Mouse (Mus musculus): ENCODE results near the gene Gpr157. TPM values are rescaled to one million over a fixed set of nuclear protein-coding genes. Genes with fewer than 3 reads are reported as not detected.

Gpr157 gene
- polyA plus RNA-seq, 1 experiment from 2014 or later, result 0.16 TPM

GRCm38 (mm10) chr4:150061432-150062225, 25.5 kb upstream of the Gpr157 start:
- Histone ChIP-seq H3K36me3 (ENCODE audit: control insufficient read depth, insufficient read depth, low read length) (no peaks in the 10 kb centered on the region), H3K4me2 (ENCODE audit: low read depth, low read length) (no peak overlapping the region), H3K9ac (replicated peaks; ENCODE audit: low read depth, low read length) (no peak overlapping the region), H3K27ac (ENCODE audit: low read depth, low read length) (no peak overlapping the region), H3K27me3 (ENCODE audit: control insufficient read depth, insufficient read depth, low read length) (no peaks in the 10 kb centered on the region), H3K4me3 (ENCODE audit: low read depth, low read length) (no peak overlapping the region), H3K9me3 (ENCODE audit: control insufficient read depth, low read length) (no peaks in the 10 kb centered on the region), H3K4me1 (ENCODE audit: control insufficient read depth, insufficient read depth, low read length) (no peaks in the 10 kb centered on the region)
- 85% methylated on average over 15 of the region's 16 CpGs for WGBS
- ATAC-seq (ENCODE audit: low read depth), result no peak

DNA sequence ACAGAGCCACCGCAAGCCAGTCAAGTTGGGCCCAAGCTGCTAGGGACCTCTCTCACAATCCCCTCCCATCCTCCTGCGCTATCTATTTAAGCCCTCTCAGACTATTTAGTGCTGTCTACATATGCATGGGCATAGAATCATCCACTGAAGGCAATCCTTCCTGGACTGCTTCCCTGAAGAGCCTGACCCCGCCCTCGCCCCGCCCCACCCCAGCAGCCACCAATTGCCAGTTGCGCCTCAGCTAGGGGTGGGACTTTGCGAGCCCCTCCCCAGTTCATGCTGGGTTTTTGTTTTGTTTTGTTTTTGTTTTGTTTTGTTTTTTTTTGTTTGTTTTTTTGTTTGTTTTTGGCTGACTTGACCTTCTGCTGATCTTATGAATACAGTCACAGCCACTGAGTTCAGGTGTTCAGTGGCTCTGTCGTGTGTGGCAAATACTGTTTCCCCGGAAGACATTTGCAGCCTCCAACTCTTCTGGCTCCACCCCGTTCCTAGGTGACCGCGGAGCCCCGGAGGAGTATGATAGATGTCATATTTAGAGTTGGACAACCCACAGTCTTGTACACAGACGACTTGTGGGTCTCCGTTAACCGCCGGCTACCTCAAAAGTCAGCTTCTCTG, 20.4 kb upstream of the Gpr157 start:
- Histone ChIP-seq H3K4me3 (ENCODE audit: low read depth, low read length) (no peak overlapping the region), H3K27ac (ENCODE audit: low read depth, low read length) (no peak overlapping the region), H3K4me2 (ENCODE audit: low read depth, low read length) (no peak overlapping the region), H3K27me3 (ENCODE audit: control insufficient read depth, insufficient read depth, low read length) (no peaks in the 10 kb centered on the region), H3K4me1 (ENCODE audit: control insufficient read depth, insufficient read depth, low read length) (no peaks in the 10 kb centered on the region), H3K9me3 (ENCODE audit: control insufficient read depth, low read length) (no peaks in the 10 kb centered on the region), H3K9ac (replicated peaks; ENCODE audit: low read depth, low read length) (no peak overlapping the region), H3K36me3 (ENCODE audit: control insufficient read depth, insufficient read depth, low read length) (no peaks in the 10 kb centered on the region)
- WGBS, result 82% methylated on average over 17 of the region's 17 CpGs
- ATAC-seq (ENCODE audit: low read depth), result no peak

- 46% methylated on average over 12 of the region's 12 CpGs for WGBS
- Histone ChIP-seq H3K4me2 (ENCODE audit: low read depth, low read length) (no peak overlapping the region), H3K27ac (ENCODE audit: low read depth, low read length) (no peak overlapping the region), H3K4me3 (ENCODE audit: low read depth, low read length) (no peak overlapping the region), H3K9me3 (ENCODE audit: control insufficient read depth, low read length) (no peaks in the 10 kb centered on the region), H3K9ac (replicated peaks; ENCODE audit: low read depth, low read length) (no peak overlapping the region), H3K27me3 (ENCODE audit: control insufficient read depth, insufficient read depth, low read length) (no peaks in the 10 kb centered on the region), H3K36me3 (ENCODE audit: control insufficient read depth, insufficient read depth, low read length) (no peaks in the 10 kb centered on the region), H3K4me1 (ENCODE audit: control insufficient read depth, insufficient read depth, low read length) (no peaks in the 10 kb centered on the region)
- no peak for ATAC-seq (ENCODE audit: low read depth)
Measured at GRCm38 (mm10) chr4:150068216-150068615, 18.9 kb upstream of the Gpr157 start.

GRCm38 (mm10) chr4:150070136-150070535, 17.0 kb upstream of the Gpr157 start:
- Histone ChIP-seq H3K27me3 (ENCODE audit: control insufficient read depth, insufficient read depth, low read length) (no peaks in the 10 kb centered on the region), H3K4me1 (ENCODE audit: control insufficient read depth, insufficient read depth, low read length) (no peaks in the 10 kb centered on the region), H3K36me3 (ENCODE audit: control insufficient read depth, insufficient read depth, low read length) (no peaks in the 10 kb centered on the region), H3K27ac (ENCODE audit: low read depth, low read length) (no peak overlapping the region), H3K4me3 (ENCODE audit: low read depth, low read length) (no peak overlapping the region), H3K9ac (replicated peaks; ENCODE audit: low read depth, low read length) (no peak overlapping the region), H3K4me2 (ENCODE audit: low read depth, low read length) (no peak overlapping the region), H3K9me3 (ENCODE audit: control insufficient read depth, low read length) (no peaks in the 10 kb centered on the region)
- 48% methylated on average over 8 of the region's 8 CpGs for WGBS
- no peak for ATAC-seq (ENCODE audit: low read depth)

DNA sequence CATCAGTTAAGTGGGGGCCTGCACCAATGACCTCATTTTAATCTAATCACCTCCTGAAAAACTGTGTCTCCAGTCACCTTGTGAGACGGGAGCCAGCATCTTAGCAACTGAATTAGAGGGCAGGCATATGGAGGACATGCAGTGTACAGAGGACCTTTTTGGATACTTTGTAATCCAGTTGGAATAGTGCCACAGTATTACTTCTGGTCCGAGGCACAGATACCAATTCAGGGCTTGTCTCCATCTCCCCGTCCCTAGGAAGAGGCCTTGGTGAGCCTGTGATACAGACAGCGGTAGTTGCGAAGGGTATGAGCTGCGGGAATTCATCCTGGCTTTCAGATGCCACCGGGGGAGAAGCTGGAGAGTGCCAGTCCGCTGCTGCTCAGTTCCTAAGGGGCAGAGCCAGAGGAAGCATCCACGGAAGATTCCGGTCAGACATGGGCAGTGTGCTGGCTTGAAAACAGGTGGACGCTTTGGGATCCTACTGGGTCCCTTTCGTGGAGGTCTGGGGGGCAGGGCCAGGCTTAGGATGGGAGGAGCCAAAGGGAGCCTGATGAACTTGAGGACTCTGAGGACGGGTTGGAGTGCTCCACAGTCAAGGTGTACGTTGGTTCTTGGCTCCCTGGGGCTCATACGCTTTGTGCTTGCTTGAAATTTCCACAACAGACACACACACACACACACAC, 14.6 kb upstream of the Gpr157 start:
- no peak overlapping the region for H3K4me3 ChIP-seq (ENCODE audit: low read depth, low read length)

DNA sequence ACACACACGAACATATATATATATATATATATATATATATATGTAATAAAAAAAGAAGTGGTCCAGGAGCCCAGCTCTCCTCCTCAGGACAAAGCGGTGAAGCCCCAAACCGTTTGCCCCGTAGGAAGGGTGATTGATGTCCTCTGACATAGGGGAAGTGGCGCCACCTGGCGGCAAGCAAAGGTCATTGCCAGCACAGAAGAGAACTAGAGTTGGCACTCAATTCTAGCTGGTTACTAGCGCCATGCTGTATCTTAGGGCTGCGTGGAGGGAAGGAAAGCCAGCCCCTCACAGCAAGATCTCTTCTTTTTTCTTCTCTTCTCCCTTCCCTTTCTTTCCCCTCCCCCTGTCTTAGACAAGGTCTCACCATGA, 14.1 kb upstream of the Gpr157 start:
- Histone ChIP-seq H3K4me2 (ENCODE audit: low read depth, low read length) (no peak overlapping the region), H3K27ac (ENCODE audit: low read depth, low read length) (no peak overlapping the region), H3K4me1 (ENCODE audit: control insufficient read depth, insufficient read depth, low read length) (no peaks in the 10 kb centered on the region), H3K36me3 (ENCODE audit: control insufficient read depth, insufficient read depth, low read length) (no peaks in the 10 kb centered on the region), H3K9me3 (ENCODE audit: control insufficient read depth, low read length) (no peaks in the 10 kb centered on the region), H3K9ac (replicated peaks; ENCODE audit: low read depth, low read length) (no peak overlapping the region), H3K4me3 (ENCODE audit: low read depth, low read length) (no peak overlapping the region), H3K27me3 (ENCODE audit: control insufficient read depth, insufficient read depth, low read length) (no peaks in the 10 kb centered on the region)
- ATAC-seq (ENCODE audit: low read depth), result no peak
- WGBS, result 13% methylated on average over 8 of the region's 8 CpGs

More for the DNA sequence above, 14.6 kb upstream of the Gpr157 start:
- Histone ChIP-seq H3K27me3 (ENCODE audit: control insufficient read depth, insufficient read depth, low read length) (no peaks in the 10 kb centered on the region), H3K27ac (ENCODE audit: low read depth, low read length) (no peak overlapping the region), H3K9me3 (ENCODE audit: control insufficient read depth, low read length) (no peaks in the 10 kb centered on the region), H3K4me1 (ENCODE audit: control insufficient read depth, insufficient read depth, low read length) (no peaks in the 10 kb centered on the region), H3K36me3 (ENCODE audit: control insufficient read depth, insufficient read depth, low read length) (no peaks in the 10 kb centered on the region), H3K4me2 (ENCODE audit: low read depth, low read length) (no peak overlapping the region), H3K9ac (replicated peaks; ENCODE audit: low read depth, low read length) (no peak overlapping the region)
- WGBS, result 58% methylated on average over 15 of the region's 15 CpGs
- no peak for ATAC-seq (ENCODE audit: low read depth)

GRCm38 (mm10) chr4:150075350-150075749, 11.8 kb upstream of the Gpr157 start:
- no peaks in the 10 kb centered on the region for H3K9me3 ChIP-seq (ENCODE audit: control insufficient read depth, low read length)
- no peak overlapping the region for H3K27ac ChIP-seq (ENCODE audit: low read depth, low read length)
- H3K4me3 ChIP-seq (ENCODE audit: low read depth, low read length), result no peak overlapping the region
- no peak for ATAC-seq (ENCODE audit: low read depth)
- no peaks in the 10 kb centered on the region for H3K27me3 ChIP-seq (ENCODE audit: control insufficient read depth, insufficient read depth, low read length)
- WGBS, result 94% methylated on average over 7 of the region's 7 CpGs
- H3K9ac ChIP-seq (replicated peaks; ENCODE audit: low read depth, low read length), result no peak overlapping the region
- H3K4me1 ChIP-seq (ENCODE audit: control insufficient read depth, insufficient read depth, low read length), result no peaks in the 10 kb centered on the region
- no peak overlapping the region for H3K4me2 ChIP-seq (ENCODE audit: low read depth, low read length)
- H3K36me3 ChIP-seq (ENCODE audit: control insufficient read depth, insufficient read depth, low read length), result no peaks in the 10 kb centered on the region

GRCm38 (mm10) chr4:150076147-150076546, 11.0 kb upstream of the Gpr157 start:
- Histone ChIP-seq H3K27ac (ENCODE audit: low read depth, low read length) (no peak overlapping the region), H3K4me2 (ENCODE audit: low read depth, low read length) (no peak overlapping the region), H3K4me1 (ENCODE audit: control insufficient read depth, insufficient read depth, low read length) (no peaks in the 10 kb centered on the region), H3K4me3 (ENCODE audit: low read depth, low read length) (no peak overlapping the region), H3K9ac (replicated peaks; ENCODE audit: low read depth, low read length) (no peak overlapping the region), H3K27me3 (ENCODE audit: control insufficient read depth, insufficient read depth, low read length) (no peaks in the 10 kb centered on the region), H3K9me3 (ENCODE audit: control insufficient read depth, low read length) (no peaks in the 10 kb centered on the region), H3K36me3 (ENCODE audit: control insufficient read depth, insufficient read depth, low read length) (no peaks in the 10 kb centered on the region)
- 49% methylated on average over 18 of the region's 18 CpGs for whole genome bisulfite sequencing
- ATAC-seq (ENCODE audit: low read depth), result no peak

- Histone ChIP-seq H3K9me3 (ENCODE audit: control insufficient read depth, low read length) (no peaks in the 10 kb centered on the region), H3K27ac (ENCODE audit: low read depth, low read length) (no peak overlapping the region), H3K4me2 (ENCODE audit: low read depth, low read length) (no peak overlapping the region), H3K36me3 (ENCODE audit: control insufficient read depth, insufficient read depth, low read length) (no peaks in the 10 kb centered on the region), H3K4me3 (ENCODE audit: low read depth, low read length) (no peak overlapping the region), H3K4me1 (ENCODE audit: control insufficient read depth, insufficient read depth, low read length) (no peaks in the 10 kb centered on the region), H3K27me3 (ENCODE audit: control insufficient read depth, insufficient read depth, low read length) (no peaks in the 10 kb centered on the region), H3K9ac (replicated peaks; ENCODE audit: low read depth, low read length) (no peak overlapping the region)
- no peak for ATAC-seq (ENCODE audit: low read depth)
- 73% methylated on average over 2 of the region's 2 CpGs for WGBS
Measured at GRCm38 (mm10) chr4:150078646-150079045, 8.5 kb upstream of the Gpr157 start.
